Mouse (Mus musculus) intestine, postnatal 0 days (tissue): ENCODE results near the gene Taar7d. TPM values are rescaled to one million over a fixed set of nuclear protein-coding genes. Genes with fewer than 3 reads are reported as not detected.
"Not testable (repeated sequence)": the region's sequence is repeated elsewhere in the genome, so short reads cannot be mapped to it uniquely, and the experiment has no call there.

Source experiments
- ATAC-seq: fragments of 200-750 bp; cut with Nextera tagmentation; 2 replicates; pipeline ENCODE4 v1.8.0; 2017; ENCODE audit warnings: mild to moderate bottlenecking, moderate TSS enrichment, moderate library complexity
- H3K27ac ChIP-seq: fragments of 300-500 bp; sonication (generic); 2 replicates; pipeline ENCODE4 v1.5.1; 2014; ENCODE audit warnings: mild to moderate bottlenecking, low read depth, low read length, moderate library complexity
- H3K27me3 ChIP-seq: fragments of 300-500 bp; sonication (generic); replicated peaks from 2 replicates; pipeline ENCODE4 v1.6.1; 2014; ENCODE audit warnings: low read length, mixed read lengths; ENCODE audit not compliant: control insufficient read depth, insufficient read depth
- H3K36me3 ChIP-seq: fragments of 300-500 bp; sonication (generic); 2 replicates; pipeline ENCODE4 v1.6.1; 2014; ENCODE audit warnings: mild to moderate bottlenecking, moderate library complexity; ENCODE audit not compliant: control insufficient read depth, insufficient read depth
- H3K4me1 ChIP-seq: fragments of 300-500 bp; sonication (generic); replicated peaks from 2 replicates; pipeline ENCODE4 v1.6.1; 2014; ENCODE audit warnings: antibody characterized with exemption, low read length, mixed read lengths; ENCODE audit not compliant: control insufficient read depth, insufficient read depth
- H3K4me2 ChIP-seq: fragments of 300-500 bp; sonication (generic); replicated peaks from 2 replicates; pipeline ENCODE4 v1.6.1; 2014; ENCODE audit warnings: low read depth, mild to moderate bottlenecking, moderate library complexity
- H3K4me3 ChIP-seq: fragments of 300-500 bp; sonication (generic); 2 replicates; pipeline ENCODE4 v1.5.1; 2014; ENCODE audit warnings: low read depth, low read length
- H3K9ac ChIP-seq: fragments of 300-500 bp; sonication (generic); 2 replicates; pipeline ENCODE4 v1.6.1; 2014; ENCODE audit warnings: mild to moderate bottlenecking, low read depth, low read length
- H3K9me3 ChIP-seq: fragments of 300-500 bp; sonication (generic); 2 replicates; pipeline ENCODE4 v1.6.1; 2016; ENCODE audit warnings: mixed run types; ENCODE audit not compliant: control insufficient read depth
- CTCF ChIP-seq: sonication (generic); IDR thresholded peaks from 2 replicates; pipeline ENCODE4 v1.5.1; 2016; ENCODE audit warnings: low read depth, mild to moderate bottlenecking, control low read depth, antibody characterized with exemption, moderate library complexity
- WGBS: fragments of 180-500 bp; shearing (Covaris S2); extraction: QIAGEN DNeasy Blood & Tissue Kit; methylation state at CpG from one replicate; pipeline ENCODE4 v1.1.7; 2014; 5-methylcytosine and 5-hydroxymethylcytosine counted together
- polyA plus RNA-seq: library from polyadenylated mRNA; unstranded; fragments of >200 nt; fragmentation: Nextera tagmentation; extraction: Ambion mirVana; gene quantifications from 2 replicates; pipeline ENCODE4 v1.2.1, GENCODE M21; 2015

The Taar7d gene
- polyA plus RNA-seq, 1 experiment from 2014 or later = not detected

DNA sequence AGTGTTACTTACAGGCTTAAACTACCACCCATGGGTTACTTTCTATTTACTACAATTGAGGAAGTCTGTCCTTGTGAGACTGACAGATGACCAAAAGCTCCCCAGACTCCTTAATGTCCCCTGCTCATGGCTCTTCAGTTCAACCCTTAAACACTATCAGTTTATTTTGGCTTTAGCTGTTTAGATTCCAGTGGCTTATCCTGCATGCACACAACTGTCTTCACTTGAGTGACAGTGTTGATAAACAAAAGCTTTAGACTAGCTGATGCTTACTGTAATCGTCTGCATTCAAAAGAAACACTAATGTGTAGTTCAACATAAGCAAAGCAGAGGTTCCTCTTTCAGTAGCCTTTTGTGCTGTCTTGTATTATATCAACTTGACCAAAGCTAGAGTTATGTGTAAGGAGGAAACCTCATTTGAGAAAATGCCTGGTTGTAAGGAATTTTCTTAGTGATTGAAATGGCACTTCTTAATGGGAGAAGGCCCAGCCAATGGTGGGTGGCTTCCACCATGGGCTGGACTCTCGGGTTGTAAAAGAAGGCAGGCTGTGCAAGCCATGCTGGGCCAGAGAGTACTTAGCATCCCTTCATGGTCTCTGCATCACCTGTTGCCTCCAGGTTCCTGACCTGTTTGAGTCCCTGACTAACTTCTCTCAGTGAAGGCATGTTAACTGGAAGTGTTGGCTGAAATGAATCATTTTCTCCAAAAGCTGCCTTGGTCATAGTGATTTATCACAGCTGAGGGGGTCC, 13.3 kb downstream of the Taar7d start:
- H3K9ac ChIP-seq = no peak overlapping the region
- H3K9me3 ChIP-seq = no peaks in the 10 kb centered on the region
- ATAC-seq = no peak
- H3K27ac ChIP-seq = no peak overlapping the region
- H3K36me3 ChIP-seq = no peaks in the 10 kb centered on the region
- H3K4me2 ChIP-seq = no peak overlapping the region
- no peaks in the 10 kb centered on the region for H3K4me1 ChIP-seq
- no peak for TF ChIP-seq CTCF
- H3K27me3 ChIP-seq = no peaks in the 10 kb centered on the region
- 65% methylated on average over 2 of the region's 2 CpGs for WGBS
- H3K4me3 ChIP-seq = no peak overlapping the region

DNA sequence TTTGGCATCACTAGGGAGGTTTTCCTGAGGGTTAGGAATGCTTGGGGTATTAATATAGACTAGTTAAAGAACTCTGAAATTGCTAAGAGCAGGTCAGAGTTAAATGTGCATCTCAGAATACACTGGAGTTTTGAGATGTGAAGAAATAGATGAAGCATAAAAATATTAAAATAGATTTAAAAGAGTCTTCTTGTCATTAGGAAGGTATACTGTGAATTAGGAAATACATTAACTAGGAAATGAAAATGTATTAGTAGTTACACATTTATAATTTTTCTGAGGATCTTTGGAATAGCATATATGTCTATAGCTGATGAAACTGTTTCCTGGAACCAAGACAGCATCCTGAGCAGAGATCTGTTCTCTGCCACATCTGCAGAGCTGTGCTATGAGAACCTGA, 22.2 kb downstream of the Taar7d start, which contains the start of gene Taar7f:
Taar7f (plus strand) TSS at position 301 of the 400 bp plus-strand sequence.
- Histone ChIP-seq H3K36me3 (no peaks in the 10 kb centered on the region), H3K4me1 (no peaks in the 10 kb centered on the region), H3K4me3 (no peak within 1 kb of the TSS), H3K27me3 (no peaks in the 10 kb centered on the region), H3K4me2 (no peak within 1 kb of the TSS), H3K9ac (no peak within 1 kb of the TSS), H3K27ac (no peak within 1 kb of the TSS), H3K9me3 (no peaks in the 10 kb centered on the region)
- no peak for ATAC-seq
- no peak for TF ChIP-seq CTCF

DNA sequence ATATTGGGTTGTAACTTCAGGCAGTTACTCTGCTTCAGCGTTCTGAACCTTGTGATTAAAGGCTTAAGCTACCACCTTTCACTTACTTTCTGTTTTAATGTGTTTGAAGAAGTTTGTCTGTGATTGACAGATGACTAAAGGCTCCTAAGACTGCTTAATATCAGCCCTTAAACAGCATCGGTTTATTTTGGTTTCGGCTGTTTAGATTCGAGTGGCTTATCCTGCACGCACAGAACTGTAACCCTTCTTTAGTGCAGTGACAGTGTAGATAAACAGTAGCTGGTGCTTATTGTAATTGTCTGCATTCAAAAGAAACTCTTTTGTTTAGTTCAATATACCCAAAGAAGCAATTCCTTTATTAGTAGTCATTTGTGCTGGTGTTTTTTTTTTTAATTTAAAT, 25.0 kb downstream of the Taar7d start:
- Histone ChIP-seq H3K4me2 (no peak overlapping the region), H3K27ac (no peak overlapping the region), H3K9me3 (no peaks in the 10 kb centered on the region), H3K4me1 (no peaks in the 10 kb centered on the region), H3K4me3 (no peak overlapping the region), H3K36me3 (no peaks in the 10 kb centered on the region), H3K9ac (no peak overlapping the region), H3K27me3 (no peaks in the 10 kb centered on the region)
- no peak for ATAC-seq
- 48% methylated on average over 5 of the region's 5 CpGs for WGBS
- no peak for TF ChIP-seq CTCF

GRCm38 (mm10) chr10:24058986-24059385, 32.0 kb downstream of the Taar7d start:
- Histone ChIP-seq H3K4me1 (no peaks in the 10 kb centered on the region), H3K27me3 (no peaks in the 10 kb centered on the region), H3K9ac (no peak overlapping the region), H3K4me2 (no peak overlapping the region), H3K9me3 (no peaks in the 10 kb centered on the region), H3K4me3 (no peak overlapping the region), H3K36me3 (no peaks in the 10 kb centered on the region), H3K27ac (no peak overlapping the region)
- no peak for TF ChIP-seq CTCF
- WGBS = 83% methylated on average over 3 of the region's 3 CpGs
- no peak for ATAC-seq

GRCm38 (mm10) chr10:24074751-24075150, 47.7 kb downstream of the Taar7d start:
- WGBS = 23% methylated on average over 2 of the region's 2 CpGs
- ATAC-seq = peak; percentile 45
- not testable (repeated sequence) for H3K9ac ChIP-seq, H3K27ac ChIP-seq, H3K27me3 ChIP-seq, H3K9me3 ChIP-seq, H3K36me3 ChIP-seq, H3K4me2 ChIP-seq, H3K4me1 ChIP-seq, H3K4me3 ChIP-seq

- H3K36me3 ChIP-seq = not testable (repeated sequence)
Measured at GRCm38 (mm10) chr10:24076200-24076599, 49.2 kb downstream of the Taar7d start, which contains the start of gene Taar8a. Gene Taar8a, plus strand, starts transcription at chr10:24076500.

More at GRCm38 (mm10) chr10:24076200-24076599, 49.2 kb downstream of the Taar7d start, which contains the start of gene Taar8a:
- not testable (repeated sequence) for ATAC-seq, H3K27me3 ChIP-seq, H3K9ac ChIP-seq, H3K4me2 ChIP-seq, H3K4me1 ChIP-seq, H3K9me3 ChIP-seq, H3K4me3 ChIP-seq, H3K27ac ChIP-seq
- 88% methylated on average over 2 of the region's 4 CpGs for WGBS

Other genes with a start within 250 kb of the Taar7d start
- 144 and 151 TPM in 2 replicates for gene Rps12, start 239.9 kb upstream of the Taar7d start, polyA plus RNA-seq
- gene Slc18b1, start 230.2 kb upstream of the Taar7d start, polyA plus RNA-seq = 12.9 and 14.0 TPM in 2 replicates
- 0.10 TPM in 1 of 2 replicates, not detected in the other for gene Vnn3, start 175.8 kb upstream of the Taar7d start, polyA plus RNA-seq
- gene Vnn1, start 132.5 kb upstream of the Taar7d start, polyA plus RNA-seq = 7.4 and 8.2 TPM in 2 replicates
- not detected in 2 replicates for gene Taar1, start 106.9 kb upstream of the Taar7d start, polyA plus RNA-seq
- gene Taar2, start 88.7 kb upstream of the Taar7d start, polyA plus RNA-seq = not detected in 2 replicates
- not detected in 2 replicates for gene Taar3, start 77.7 kb upstream of the Taar7d start, polyA plus RNA-seq
- gene Taar4, start 66.7 kb upstream of the Taar7d start, polyA plus RNA-seq = not detected in 2 replicates
- gene Taar5, start 56.5 kb upstream of the Taar7d start, polyA plus RNA-seq = not detected in 2 replicates
- not detected in 2 replicates for gene Taar6, start 41.6 kb upstream of the Taar7d start, polyA plus RNA-seq
- not detected in 2 replicates for gene Taar7a, start 33.7 kb upstream of the Taar7d start, polyA plus RNA-seq
- not detected in 2 replicates for gene Taar7b, start 27.3 kb upstream of the Taar7d start, polyA plus RNA-seq
- not detected in 2 replicates for gene Taar7e, start 10.4 kb downstream of the Taar7d start, polyA plus RNA-seq
- not detected in 2 replicates for gene Taar7f, start 22.3 kb downstream of the Taar7d start, polyA plus RNA-seq
- gene Taar8a, start 49.3 kb downstream of the Taar7d start, polyA plus RNA-seq = not detected in 2 replicates
- gene Taar8b, start 65.1 kb downstream of the Taar7d start, polyA plus RNA-seq = not detected in 2 replicates
- not detected in 2 replicates for gene Taar8c, start 74.7 kb downstream of the Taar7d start, polyA plus RNA-seq
- gene Taar9, start 82.3 kb downstream of the Taar7d start, polyA plus RNA-seq = not detected in 2 replicates
- gene Stx7, start 122.1 kb downstream of the Taar7d start, polyA plus RNA-seq = 171 and 189 TPM in 2 replicates
- gene Moxd1, start 196.3 kb downstream of the Taar7d start, polyA plus RNA-seq = 5.9 and 7.9 TPM in 2 replicates